Mouse (Mus musculus): Measurements from ENCODE around the gene Olfr734. TPM values are rescaled to one million over a fixed set of nuclear protein-coding genes. Genes with fewer than 3 reads are reported as not detected.

Olfr734 gene
- polyA plus RNA-seq, 1 experiment, result not detected

DNA sequence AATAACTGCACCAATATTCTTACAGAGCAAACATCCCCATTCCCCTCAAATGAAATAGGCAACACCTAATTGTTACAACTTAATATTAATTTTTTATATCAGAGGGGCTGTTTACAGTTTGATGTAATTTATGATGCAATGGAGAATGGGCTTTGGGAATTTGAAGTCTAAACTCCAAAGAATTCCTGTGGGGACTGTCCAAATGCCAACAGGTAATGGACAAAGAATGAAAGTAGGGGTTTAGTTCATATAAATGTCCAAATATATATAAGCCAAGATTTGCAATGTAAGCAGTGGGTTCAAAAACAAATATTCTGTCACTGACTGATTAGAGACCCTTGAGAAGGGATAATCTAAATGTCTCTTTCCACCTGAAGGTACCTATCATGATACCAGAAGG lies 25.1 kb downstream of the Olfr734 start, which contains the start of gene Olfr733:
Gene Olfr733, minus strand, starts transcription at position 101 of the 400 bp plus-strand sequence.
- Histone ChIP-seq H3K27me3 (ENCODE audit: control insufficient read depth, insufficient read depth, low read length) (no peaks in the 10 kb centered on the region), H3K4me3 (ENCODE audit: control insufficient read depth, insufficient read depth, low read length) (no peak within 1 kb of the TSS), H3K36me3 (ENCODE audit: control insufficient read depth, insufficient read depth, low read length) (no peaks in the 10 kb centered on the region), H3K4me1 (replicated peaks; ENCODE audit: control insufficient read depth, insufficient read depth, low read length) (no peaks in the 10 kb centered on the region), H3K27ac (ENCODE audit: control insufficient read depth, insufficient read depth, low read length) (no peak within 1 kb of the TSS)
- no peak for TF ChIP-seq CTCF (IDR thresholded peaks at IDR 0.05; ENCODE audit: borderline replicate concordance, control insufficient read depth, extremely low read depth, insufficient read depth, low read length, poor library complexity)
- no peak for TF ChIP-seq POLR2A (IDR thresholded peaks at IDR 0.05; ENCODE audit: control insufficient read depth, extremely low read depth, insufficient read depth, low read length, poor library complexity)
- no peak for DNase-seq

DNA sequence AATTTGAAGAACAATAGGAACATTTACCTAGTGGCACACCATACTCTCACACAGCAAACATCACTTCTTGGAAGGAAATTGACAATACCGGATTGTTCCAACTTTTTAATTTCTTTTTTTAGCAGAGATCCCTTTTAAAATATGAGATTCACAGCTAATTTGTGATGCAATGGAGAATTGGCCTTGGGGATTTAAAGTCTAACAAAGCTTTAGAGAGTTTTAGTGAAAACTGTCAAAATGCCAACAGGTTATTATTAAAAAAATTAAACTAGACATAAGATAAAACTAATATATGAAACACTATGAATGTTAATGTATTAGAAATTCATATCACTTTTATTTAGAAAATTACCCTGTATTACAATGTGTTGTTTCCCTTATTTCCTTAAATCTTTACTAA lies 42.5 kb downstream of the Olfr734 start, which contains the start of gene Olfr732:
Gene Olfr732, minus strand, starts transcription at position 101 of the 400 bp plus-strand sequence.
- H3K27me3 ChIP-seq (ENCODE audit: control insufficient read depth, insufficient read depth, low read length), result no peaks in the 10 kb centered on the region
- H3K4me3 ChIP-seq (ENCODE audit: control insufficient read depth, insufficient read depth, low read length), result no peak within 1 kb of the TSS
- H3K27ac ChIP-seq (ENCODE audit: control insufficient read depth, insufficient read depth, low read length), result no peak within 1 kb of the TSS
- WGBS, result 96% methylated on average over 1 of the region's 1 CpGs
- DNase-seq, result no peak
- TF ChIP-seq CTCF (IDR thresholded peaks at IDR 0.05; ENCODE audit: borderline replicate concordance, control insufficient read depth, extremely low read depth, insufficient read depth, low read length, poor library complexity) (no peak), POLR2A (IDR thresholded peaks at IDR 0.05; ENCODE audit: control insufficient read depth, extremely low read depth, insufficient read depth, low read length, poor library complexity) (no peak)
- H3K36me3 ChIP-seq (ENCODE audit: control insufficient read depth, insufficient read depth, low read length), result no peaks in the 10 kb centered on the region
- no peaks in the 10 kb centered on the region for H3K4me1 ChIP-seq (replicated peaks; ENCODE audit: control insufficient read depth, insufficient read depth, low read length)

Other genes starting within 250 kb of the Olfr734 start
- gene Olfr726, start 235.8 kb downstream of the Olfr734 start, polyA plus RNA-seq (2012; rRNA removed), result not detected in 2 replicates
- gene Olfr727, start 203.6 kb downstream of the Olfr734 start, polyA plus RNA-seq (2012; rRNA removed), result not detected in 2 replicates
- gene Olfr728, start 184.1 kb downstream of the Olfr734 start, polyA plus RNA-seq (2012; rRNA removed), result not detected in 2 replicates
- not detected in 2 replicates for gene Olfr729, start 173.9 kb downstream of the Olfr734 start, polyA plus RNA-seq (2012; rRNA removed)
- gene Olfr730, start 138.6 kb downstream of the Olfr734 start, polyA plus RNA-seq (2012; rRNA removed), result not detected in 2 replicates
- not detected in 2 replicates for gene Olfr731, start 84.9 kb downstream of the Olfr734 start, polyA plus RNA-seq (2012; rRNA removed)
- not detected in 2 replicates for gene Olfr732, start 42.6 kb downstream of the Olfr734 start, polyA plus RNA-seq (2012; rRNA removed)
- not detected in 2 replicates for gene Olfr733, start 25.2 kb downstream of the Olfr734 start, polyA plus RNA-seq (2012; rRNA removed)
- not detected in 2 replicates for gene Olfr735, start 22.1 kb upstream of the Olfr734 start, polyA plus RNA-seq (2012; rRNA removed)
- gene Tlr11, start 31.2 kb upstream of the Olfr734 start, polyA plus RNA-seq (2012; rRNA removed), result 1.5 and 2.4 TPM in 2 replicates
- not detected in 2 replicates for gene Olfr736, start 54.4 kb upstream of the Olfr734 start, polyA plus RNA-seq (2012; rRNA removed)
- not detected in 2 replicates for gene Olfr738, start 80.8 kb upstream of the Olfr734 start, polyA plus RNA-seq (2012; rRNA removed)
- not detected in 2 replicates for gene Olfr739, start 91.9 kb upstream of the Olfr734 start, polyA plus RNA-seq (2012; rRNA removed)
- gene Olfr740, start 118.8 kb upstream of the Olfr734 start, polyA plus RNA-seq (2012; rRNA removed), result not detected in 2 replicates
- gene Olfr741, start 146.0 kb upstream of the Olfr734 start, polyA plus RNA-seq (2012; rRNA removed), result not detected in 2 replicates
- not detected in 2 replicates for gene Olfr742, start 176.8 kb upstream of the Olfr734 start, polyA plus RNA-seq (2012; rRNA removed)
- gene Olfr743, start 195.1 kb upstream of the Olfr734 start, polyA plus RNA-seq (2012; rRNA removed), result not detected in 2 replicates

Measured in thymus, adult 2 months (tissue).